Mouse (Mus musculus) brain, embryonic 14.5 days (tissue): ENCODE results near the gene Atp13a1.

Experiments
- CTCF ChIP-seq: fragments of 200-500 bp; IDR thresholded peaks from 2 replicates; pipeline ENCODE4 v1.5.1; 2012; ENCODE audit warnings: inconsistent platforms, mild to moderate bottlenecking, moderate library complexity, borderline replicate concordance; ENCODE audit not compliant: insufficient read depth, insufficient read length; ENCODE audit errors: extremely low read depth
- POLR2A ChIP-seq: fragments of 200-500 bp; IDR thresholded peaks from 2 replicates; pipeline ENCODE4 v1.6.1; 2012; ENCODE audit warnings: mild to moderate bottlenecking, inconsistent platforms, borderline replicate concordance; ENCODE audit not compliant: poor library complexity, insufficient read depth, insufficient read length, severe bottlenecking; ENCODE audit errors: extremely low read depth

DNA sequence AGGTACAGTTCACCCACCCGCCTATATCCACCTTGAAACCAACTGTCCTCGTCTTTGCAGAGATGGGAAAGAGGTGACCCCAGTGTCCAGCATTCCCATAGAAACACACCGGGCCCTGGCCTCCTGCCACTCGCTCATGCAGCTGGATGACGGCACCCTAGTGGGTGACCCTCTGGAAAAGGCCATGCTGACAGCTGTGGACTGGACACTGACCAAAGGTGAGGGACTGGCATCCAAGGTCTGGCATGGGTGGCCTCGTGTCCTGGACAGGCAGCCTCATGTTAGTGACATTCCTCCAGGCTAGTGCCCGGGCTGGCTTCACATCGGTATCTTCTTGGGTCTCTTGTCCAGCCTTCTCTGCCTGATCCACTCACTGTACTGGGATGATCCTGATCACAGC, 8.3 kb downstream of the Atp13a1 start:
- no peak for TF ChIP-seq CTCF
- TF ChIP-seq POLR2A, result no peak
